Mouse (Mus musculus) neural tube, postnatal 0 days (tissue): ENCODE measurements around the gene Gm10198. TPM values are rescaled to one million over a fixed set of nuclear protein-coding genes. Genes with fewer than 3 reads are reported as not detected.

Experiments used
- polyA plus RNA-seq: library from polyadenylated mRNA; unstranded; fragments of >200 nt; fragmentation: Nextera tagmentation; extraction: Ambion mirVana; gene quantifications from 2 replicates; pipeline ENCODE4 v1.2.1, GENCODE M21; 2015

Gene Gm10198
- polyA plus RNA-seq = not detected in 2 replicates

DNA sequence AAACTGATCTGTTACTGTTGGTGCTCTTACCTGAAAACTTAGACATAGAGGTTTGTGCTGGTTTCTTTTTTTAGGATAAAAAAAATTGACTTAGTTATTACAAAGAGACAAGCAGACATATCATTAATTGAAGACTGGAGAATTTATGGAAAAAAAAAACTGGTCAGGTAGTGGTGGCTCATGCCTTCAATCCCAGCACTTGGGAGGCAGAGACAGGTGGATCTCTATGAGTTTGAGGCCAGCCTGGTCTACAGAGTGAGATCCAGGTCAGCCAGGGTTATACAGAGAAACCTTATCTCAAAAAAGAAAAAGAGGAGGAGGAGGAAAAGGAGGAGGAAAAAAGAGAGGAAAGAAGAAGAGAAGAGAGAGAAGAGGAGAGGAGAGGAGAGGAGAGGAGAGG, at the start of gene Gm10198:
Gene Gm10198, plus strand, starts transcription at position 301 of the 400 bp plus-strand sequence.

Other genes with a start within 250 kb of the Gm10198 start
- gene Gpbp1, start 102.7 kb upstream of the Gm10198 start, polyA plus RNA-seq = 52.8 and 58.8 TPM in 2 replicates
- gene Gm49496, start 42.8 kb upstream of the Gm10198 start, polyA plus RNA-seq = not detected in 2 replicates
- 10.5 and 12.1 TPM in 2 replicates for gene Mier3, start 88.2 kb downstream of the Gm10198 start, polyA plus RNA-seq
- 9.8 and 9.9 TPM in 2 replicates for gene Map3k1, start 216.2 kb downstream of the Gm10198 start, polyA plus RNA-seq